Mouse (Mus musculus): ENCODE results near the gene D430041D05Rik. TPM values are rescaled to one million over a fixed set of nuclear protein-coding genes. Genes with fewer than 3 reads are reported as not detected.
A peak's percentile ranks its signal among the peaks of the same experiment; 100 is the strongest.

Gene D430041D05Rik
- polyA plus RNA-seq, 1 experiment, result 0.60 TPM

GRCm38 (mm10) chr2:104185616-104186015 is 225.2 kb downstream of the D430041D05Rik start:
- TF ChIP-seq MYOG (IDR thresholded peaks at IDR 0.05; ENCODE audit: control insufficient read depth in 1 of 3, insufficient read depth in 1 of 3, insufficient read length in 2 of 3, low read depth in 2 of 3) (no peak), MYOD1 (IDR thresholded peaks at IDR 0.05; ENCODE audit: control insufficient read depth in 1 of 3, insufficient read length in 2 of 3, low read depth in 2 of 3) (peak in 2 of 3 experiments; percentile 55)
- no peaks in the 10 kb centered on the region for H3K36me3 ChIP-seq (ENCODE audit: control insufficient read depth, insufficient read depth)

GRCm38 (mm10) chr2:104184296-104184695 is 226.5 kb downstream of the D430041D05Rik start:
- H3K27me3 ChIP-seq (ENCODE audit: control insufficient read depth, insufficient read depth, insufficient read length), result no peaks in the 10 kb centered on the region
- H3ac ChIP-seq (ENCODE audit: control insufficient read depth, insufficient read length), result no peak overlapping the region
- no peaks in the 10 kb centered on the region for H3K36me3 ChIP-seq (ENCODE audit: control insufficient read depth, insufficient read depth)
- no peak overlapping the region for H3K4me3 ChIP-seq
- H3K79me2 ChIP-seq (ENCODE audit: control insufficient read depth, insufficient read depth), result no peaks in the 10 kb centered on the region
- no peak overlapping the region for H3K4me2 ChIP-seq (ENCODE audit: low read depth)
- no peak for TF ChIP-seq POLR2A (IDR thresholded peaks at IDR 0.05; ENCODE audit: insufficient read length, low read depth)
- TF ChIP-seq TCF12 (IDR thresholded peaks at IDR 0.05; ENCODE audit: insufficient read depth, poor library complexity, severe bottlenecking), result no peak
- TF ChIP-seq TCF3 (IDR thresholded peaks at IDR 0.05; ENCODE audit: insufficient read length, low read depth), result no peak
- TF ChIP-seq USF1 (IDR thresholded peaks at IDR 0.05; ENCODE audit: low read depth), result no peak

More at GRCm38 (mm10) chr2:104185616-104186015, 225.2 kb downstream of the D430041D05Rik start:
- Histone ChIP-seq H3K4me2 (ENCODE audit: low read depth) (no peak overlapping the region), H3K27me3 (ENCODE audit: control insufficient read depth, insufficient read depth, insufficient read length) (no peaks in the 10 kb centered on the region), H3K79me2 (ENCODE audit: control insufficient read depth, insufficient read depth) (no peaks in the 10 kb centered on the region), H3ac (ENCODE audit: control insufficient read depth, insufficient read length) (no peak overlapping the region), H3K4me3 (no peak overlapping the region)

- no peak overlapping the region for H3K4me2 ChIP-seq (ENCODE audit: low read depth)
- no peaks in the 10 kb centered on the region for H3K79me2 ChIP-seq (ENCODE audit: control insufficient read depth, insufficient read depth)
- TF ChIP-seq TCF3 (IDR thresholded peaks at IDR 0.05; ENCODE audit: insufficient read length, low read depth) (no peak), SRF (IDR thresholded peaks at IDR 0.05; ENCODE audit: control insufficient read depth, insufficient read length, low read depth) (no peak), MYOG (IDR thresholded peaks at IDR 0.05; ENCODE audit: control insufficient read depth in 1 of 3, insufficient read depth in 1 of 3, insufficient read length in 2 of 3, low read depth in 2 of 3) (no peak), POLR2AphosphoS2 (IDR thresholded peaks at IDR 0.05; ENCODE audit: insufficient read length, low read depth) (no peak), TCF12 (IDR thresholded peaks at IDR 0.05; ENCODE audit: insufficient read depth, poor library complexity, severe bottlenecking) (no peak), E2F4 (IDR thresholded peaks at IDR 0.05; ENCODE audit: insufficient read depth) (no peak), REST (IDR thresholded peaks at IDR 0.05; ENCODE audit: insufficient read depth, insufficient read length) (no peak), MYOD1 (IDR thresholded peaks at IDR 0.05; ENCODE audit: control insufficient read depth in 1 of 3, insufficient read length in 2 of 3, low read depth in 2 of 3) (no peak)
- H3K36me3 ChIP-seq (ENCODE audit: control insufficient read depth, insufficient read depth), result no peaks in the 10 kb centered on the region
- H3ac ChIP-seq (ENCODE audit: control insufficient read depth, insufficient read length), result no peak overlapping the region
- H3K4me3 ChIP-seq, result no peak overlapping the region
- no peaks in the 10 kb centered on the region for H3K27me3 ChIP-seq (ENCODE audit: control insufficient read depth, insufficient read depth, insufficient read length)
Measured at GRCm38 (mm10) chr2:104183246-104183845, 227.5 kb downstream of the D430041D05Rik start.

- Histone ChIP-seq H3K36me3 (ENCODE audit: control insufficient read depth, insufficient read depth) (no peaks in the 10 kb centered on the region), H3K4me3 (no peak overlapping the region), H3K79me2 (ENCODE audit: control insufficient read depth, insufficient read depth) (no peaks in the 10 kb centered on the region), H3ac (ENCODE audit: control insufficient read depth, insufficient read length) (no peak overlapping the region), H3K27me3 (ENCODE audit: control insufficient read depth, insufficient read depth, insufficient read length) (no peaks in the 10 kb centered on the region), H3K4me2 (ENCODE audit: low read depth) (no peak overlapping the region)
- TF ChIP-seq REST (IDR thresholded peaks at IDR 0.05; ENCODE audit: insufficient read depth, insufficient read length) (no peak), MYOD1 (IDR thresholded peaks at IDR 0.05; ENCODE audit: control insufficient read depth in 1 of 3, insufficient read length in 2 of 3, low read depth in 2 of 3) (no peak), MAX (IDR thresholded peaks at IDR 0.05; ENCODE audit: low read depth) (no peak), POLR2AphosphoS2 (IDR thresholded peaks at IDR 0.05; ENCODE audit: insufficient read length, low read depth) (no peak), MYOG (IDR thresholded peaks at IDR 0.05; ENCODE audit: control insufficient read depth in 1 of 3, insufficient read depth in 1 of 3, insufficient read length in 2 of 3, low read depth in 2 of 3) (no peak), CEBPB (IDR thresholded peaks at IDR 0.05; ENCODE audit: insufficient read depth, poor library complexity, severe bottlenecking) (no peak), TCF12 (IDR thresholded peaks at IDR 0.05; ENCODE audit: insufficient read depth, poor library complexity, severe bottlenecking) (no peak), SRF (IDR thresholded peaks at IDR 0.05; ENCODE audit: control insufficient read depth, insufficient read length, low read depth) (no peak), E2F4 (IDR thresholded peaks at IDR 0.05; ENCODE audit: insufficient read depth) (no peak)
Measured at GRCm38 (mm10) chr2:104179636-104180035, 231.2 kb downstream of the D430041D05Rik start.

GRCm38 (mm10) chr2:104178251-104178650 is 232.6 kb downstream of the D430041D05Rik start:
- no peak for TF ChIP-seq SRF (IDR thresholded peaks at IDR 0.05; ENCODE audit: control insufficient read depth, insufficient read length, low read depth)
- no peak for TF ChIP-seq REST (IDR thresholded peaks at IDR 0.05; ENCODE audit: insufficient read depth, insufficient read length)
- no peak for TF ChIP-seq USF1 (IDR thresholded peaks at IDR 0.05; ENCODE audit: low read depth)
- no peak for TF ChIP-seq E2F4 (IDR thresholded peaks at IDR 0.05; ENCODE audit: insufficient read depth)
- TF ChIP-seq MYOG (IDR thresholded peaks at IDR 0.05; ENCODE audit: control insufficient read depth in 1 of 3, insufficient read depth in 1 of 3, insufficient read length in 2 of 3, low read depth in 2 of 3), result peak in 1 of 3 experiments; percentile 48
- TF ChIP-seq MYOD1 (IDR thresholded peaks at IDR 0.05; ENCODE audit: control insufficient read depth in 1 of 3, insufficient read length in 2 of 3, low read depth in 2 of 3), result peak in 1 of 3 experiments; percentile 80
- TF ChIP-seq MAX (IDR thresholded peaks at IDR 0.05; ENCODE audit: low read depth), result no peak
- Histone ChIP-seq H3K4me2 (ENCODE audit: low read depth) (peak overlapping the region; percentile 92), H3ac (ENCODE audit: control insufficient read depth, insufficient read length) (no peak overlapping the region), H3K27me3 (ENCODE audit: control insufficient read depth, insufficient read depth, insufficient read length) (no peaks in the 10 kb centered on the region), H3K36me3 (ENCODE audit: control insufficient read depth, insufficient read depth) (no peaks in the 10 kb centered on the region), H3K4me3 (no peak overlapping the region), H3K79me2 (ENCODE audit: control insufficient read depth, insufficient read depth) (no peaks in the 10 kb centered on the region)

Data from myocyte (in vitro differentiated cells).